Mouse (Mus musculus): ENCODE data around the gene Rxfp4. TPM values are rescaled to one million over a fixed set of nuclear protein-coding genes. Genes with fewer than 3 reads are reported as not detected.

Gene Rxfp4
- polyA plus RNA-seq, 1 experiment, result not detected

- TF ChIP-seq GATA1 (IDR thresholded peaks at IDR 0.05; ENCODE audit: low read length), result no peak
- no peak for TF ChIP-seq TAL1 (IDR thresholded peaks at IDR 0.05; ENCODE audit: low read length)
- H3K4me1 ChIP-seq (ENCODE audit: control insufficient read depth), result no peaks in the 10 kb centered on the region
- H3K36me3 ChIP-seq (ENCODE audit: control insufficient read depth), result peaks cover 22% of the 10 kb centered on the region
- H3K27me3 ChIP-seq (ENCODE audit: control insufficient read depth), result peaks cover 4% of the 10 kb centered on the region
- no peak overlapping the region for H3K4me3 ChIP-seq (replicated peaks)
- H3K9me3 ChIP-seq (ENCODE audit: control insufficient read depth, low read length), result no peaks in the 10 kb centered on the region
Measured at GRCm38 (mm10) chr3:88647076-88647475, 5.9 kb downstream of the Rxfp4 start.

- Histone ChIP-seq H3K9me3 (ENCODE audit: control insufficient read depth, low read length) (no peaks in the 10 kb centered on the region), H3K27me3 (ENCODE audit: control insufficient read depth) (no peaks in the 10 kb centered on the region), H3K4me3 (replicated peaks) (no peak overlapping the region), H3K4me1 (ENCODE audit: control insufficient read depth) (no peaks in the 10 kb centered on the region), H3K36me3 (ENCODE audit: control insufficient read depth) (peaks cover 22% of the 10 kb centered on the region)
- TF ChIP-seq TAL1 (IDR thresholded peaks at IDR 0.05; ENCODE audit: low read length), result no peak
- no peak for TF ChIP-seq GATA1 (IDR thresholded peaks at IDR 0.05; ENCODE audit: low read length)
Measured at GRCm38 (mm10) chr3:88646426-88646995, 6.4 kb downstream of the Rxfp4 start.

DNA sequence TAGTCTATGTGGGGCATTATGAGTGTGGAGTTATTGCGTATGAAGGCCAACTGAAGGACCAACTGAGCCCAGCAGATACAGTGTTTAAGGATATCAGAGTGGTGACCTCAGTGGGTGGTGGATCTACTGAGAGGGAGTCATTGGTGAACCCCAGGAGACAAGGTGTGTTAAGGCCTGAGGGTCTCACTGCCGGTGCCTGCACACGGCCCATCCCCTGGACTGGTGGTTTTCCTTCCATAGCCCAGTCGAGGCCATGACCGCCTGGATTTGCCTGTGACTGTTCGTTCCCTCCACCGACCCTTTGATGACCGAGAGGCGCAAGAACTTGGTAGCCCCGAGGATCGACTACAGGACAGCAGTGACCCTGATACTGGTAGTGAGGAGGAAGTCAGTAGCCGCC, 7.0 kb downstream of the Rxfp4 start:
- TF ChIP-seq GATA1 (IDR thresholded peaks at IDR 0.05; ENCODE audit: low read length) (no peak), TAL1 (IDR thresholded peaks at IDR 0.05; ENCODE audit: low read length) (no peak)
- no peaks in the 10 kb centered on the region for H3K27me3 ChIP-seq (ENCODE audit: control insufficient read depth)
- H3K36me3 ChIP-seq (ENCODE audit: control insufficient read depth), result peaks cover 22% of the 10 kb centered on the region
- no peaks in the 10 kb centered on the region for H3K9me3 ChIP-seq (ENCODE audit: control insufficient read depth, low read length)
- H3K4me1 ChIP-seq (ENCODE audit: control insufficient read depth), result no peaks in the 10 kb centered on the region
- H3K4me3 ChIP-seq (replicated peaks), result no peak overlapping the region

DNA sequence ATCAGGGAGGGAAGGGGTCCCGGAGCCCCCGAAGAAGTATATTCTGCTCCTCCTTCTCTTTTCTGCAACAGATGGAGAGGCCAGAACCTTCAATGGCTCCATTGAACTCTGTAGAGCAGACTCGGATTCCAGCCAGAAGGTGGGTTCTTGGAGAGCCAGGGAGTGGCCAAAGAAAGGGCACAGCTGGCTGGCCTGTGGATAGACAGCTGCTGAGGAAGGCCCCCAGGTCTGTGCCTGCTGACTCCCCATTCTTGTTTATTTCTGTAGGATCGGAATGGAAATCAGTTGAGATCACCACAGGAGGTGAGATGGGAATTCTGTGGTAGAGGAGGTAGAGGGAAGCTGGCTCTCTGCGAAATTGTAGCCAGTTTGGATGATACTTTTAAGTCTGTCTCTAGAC, 9.9 kb downstream of the Rxfp4 start:
- TF ChIP-seq TAL1 (IDR thresholded peaks at IDR 0.05; ENCODE audit: low read length) (no peak), GATA1 (IDR thresholded peaks at IDR 0.05; ENCODE audit: low read length) (no peak)
- Histone ChIP-seq H3K9me3 (ENCODE audit: control insufficient read depth, low read length) (no peaks in the 10 kb centered on the region), H3K4me1 (ENCODE audit: control insufficient read depth) (no peaks in the 10 kb centered on the region), H3K27me3 (ENCODE audit: control insufficient read depth) (no peaks in the 10 kb centered on the region), H3K4me3 (replicated peaks) (no peak overlapping the region), H3K36me3 (ENCODE audit: control insufficient read depth) (peaks cover 32% of the 10 kb centered on the region)

DNA sequence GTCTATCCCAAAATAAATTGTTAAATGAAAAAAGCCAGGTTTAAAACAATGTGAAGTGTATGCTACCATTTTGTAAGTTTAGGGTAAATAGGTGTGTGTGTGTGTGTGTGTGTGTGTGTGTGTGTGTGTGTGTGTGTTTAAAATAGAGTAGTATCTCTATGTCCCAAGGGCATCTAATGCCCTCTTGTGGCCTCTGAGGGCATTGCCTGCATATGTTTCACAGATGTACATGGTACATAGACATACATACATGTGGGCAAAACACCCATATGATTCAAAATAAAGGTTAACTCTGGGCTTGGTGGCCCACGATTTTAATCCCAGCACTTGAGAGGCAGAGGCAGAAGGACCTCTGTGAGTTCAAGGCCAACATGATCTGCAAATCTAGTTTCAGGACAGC, 12.3 kb downstream of the Rxfp4 start:
- TF ChIP-seq GATA1 (IDR thresholded peaks at IDR 0.05; ENCODE audit: low read length), result no peak
- TF ChIP-seq TAL1 (IDR thresholded peaks at IDR 0.05; ENCODE audit: low read length), result no peak
- no peaks in the 10 kb centered on the region for H3K27me3 ChIP-seq (ENCODE audit: control insufficient read depth)
- peaks cover 40% of the 10 kb centered on the region for H3K36me3 ChIP-seq (ENCODE audit: control insufficient read depth)
- no peaks in the 10 kb centered on the region for H3K4me1 ChIP-seq (ENCODE audit: control insufficient read depth)
- no peaks in the 10 kb centered on the region for H3K9me3 ChIP-seq (ENCODE audit: control insufficient read depth, low read length)
- H3K4me3 ChIP-seq (replicated peaks), result no peak overlapping the region

DNA sequence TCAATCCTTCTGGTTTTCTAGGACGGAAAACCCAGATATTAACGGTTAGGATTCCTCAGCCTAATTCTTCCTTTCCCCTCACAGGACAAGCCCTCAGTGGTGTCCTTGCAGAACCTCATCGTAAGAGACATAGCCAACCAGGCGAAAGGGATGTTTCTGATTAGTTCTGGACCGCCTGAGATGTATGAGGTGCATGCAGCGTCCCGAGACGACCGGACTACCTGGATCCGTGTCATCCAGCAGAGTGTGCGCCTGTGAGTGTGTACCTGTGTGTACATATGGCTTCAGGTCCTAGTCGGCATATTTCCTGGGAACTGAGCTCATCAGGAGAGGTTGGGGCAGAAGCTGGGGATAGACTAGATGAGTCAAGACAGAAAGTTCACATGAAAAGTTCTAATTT, 13.7 kb downstream of the Rxfp4 start:
- Histone ChIP-seq H3K9me3 (ENCODE audit: control insufficient read depth, low read length) (no peaks in the 10 kb centered on the region), H3K36me3 (ENCODE audit: control insufficient read depth) (peaks cover 52% of the 10 kb centered on the region), H3K4me1 (ENCODE audit: control insufficient read depth) (no peaks in the 10 kb centered on the region), H3K27me3 (ENCODE audit: control insufficient read depth) (no peaks in the 10 kb centered on the region), H3K4me3 (replicated peaks) (no peak overlapping the region)
- no peak for TF ChIP-seq TAL1 (IDR thresholded peaks at IDR 0.05; ENCODE audit: low read length)
- TF ChIP-seq GATA1 (IDR thresholded peaks at IDR 0.05; ENCODE audit: low read length), result no peak

GRCm38 (mm10) chr3:88637134-88637533, 15.8 kb downstream of the Rxfp4 start:
- Histone ChIP-seq H3K4me3 (replicated peaks) (no peak overlapping the region), H3K27me3 (ENCODE audit: control insufficient read depth) (no peaks in the 10 kb centered on the region), H3K9me3 (ENCODE audit: control insufficient read depth, low read length) (no peaks in the 10 kb centered on the region), H3K4me1 (ENCODE audit: control insufficient read depth) (no peaks in the 10 kb centered on the region; the same call in 1 of the 2 replicates), H3K36me3 (ENCODE audit: control insufficient read depth) (peaks cover 53% of the 10 kb centered on the region)
- TF ChIP-seq GATA1 (IDR thresholded peaks at IDR 0.05; ENCODE audit: low read length) (no peak), TAL1 (IDR thresholded peaks at IDR 0.05; ENCODE audit: low read length) (no peak)

DNA sequence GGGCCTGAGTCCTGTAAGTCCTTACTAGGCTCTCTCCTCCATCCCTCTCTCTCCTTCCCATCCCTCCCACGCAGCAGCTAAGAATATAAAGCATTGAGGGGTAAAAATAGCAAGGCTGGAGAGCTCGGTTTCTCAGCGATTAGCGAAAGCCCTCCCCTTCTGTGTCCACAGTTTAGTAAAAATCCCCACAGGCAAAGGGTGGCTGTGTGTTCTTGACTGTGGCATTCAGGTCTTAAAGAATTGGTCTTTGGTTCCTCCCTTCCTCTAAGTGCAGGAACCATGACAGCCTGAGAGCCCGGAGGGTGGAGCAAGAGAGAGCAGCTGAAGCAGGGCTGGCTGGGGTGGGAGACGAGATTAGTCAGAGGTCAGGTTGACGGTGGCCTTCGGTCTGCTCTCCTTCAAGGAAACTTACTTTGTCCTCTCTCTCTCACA, 16.4 kb downstream of the Rxfp4 start:
- no peak overlapping the region for H3K4me3 ChIP-seq (replicated peaks)
- H3K27me3 ChIP-seq (ENCODE audit: control insufficient read depth), result no peaks in the 10 kb centered on the region
- H3K36me3 ChIP-seq (ENCODE audit: control insufficient read depth), result peaks cover 58% of the 10 kb centered on the region
- no peaks in the 10 kb centered on the region for H3K9me3 ChIP-seq (ENCODE audit: control insufficient read depth, low read length)
- TF ChIP-seq TAL1 (IDR thresholded peaks at IDR 0.05; ENCODE audit: low read length), result no peak
- no peak for TF ChIP-seq GATA1 (IDR thresholded peaks at IDR 0.05; ENCODE audit: low read length)
- no peaks in the 10 kb centered on the region; the same call in 1 of the 2 replicates for H3K4me1 ChIP-seq (ENCODE audit: control insufficient read depth)

GRCm38 (mm10) chr3:88635506-88636275, 17.3 kb downstream of the Rxfp4 start:
- Histone ChIP-seq H3K9me3 (ENCODE audit: control insufficient read depth, low read length) (no peaks in the 10 kb centered on the region), H3K27me3 (ENCODE audit: control insufficient read depth) (no peaks in the 10 kb centered on the region), H3K4me3 (replicated peaks) (no peak overlapping the region), H3K4me1 (ENCODE audit: control insufficient read depth) (no peaks in the 10 kb centered on the region; the same call in 1 of the 2 replicates), H3K36me3 (ENCODE audit: control insufficient read depth) (peaks cover 66% of the 10 kb centered on the region)
- TF ChIP-seq TAL1 (IDR thresholded peaks at IDR 0.05; ENCODE audit: low read length), result no peak
- no peak for TF ChIP-seq GATA1 (IDR thresholded peaks at IDR 0.05; ENCODE audit: low read length)

All from erythroblast, embryonic 14.5 days (primary cell).